Mouse (Mus musculus) cerebellum, adult 2 months (tissue): ENCODE measurements around the gene Sdhaf1.

Source experiments
- CTCF ChIP-seq: fragments of 200-500 bp; IDR thresholded peaks from 2 replicates; pipeline ENCODE4 v1.5.1; 2011; ENCODE audit warnings: low read depth, mild to moderate bottlenecking, control low read depth, low read length, moderate library complexity, borderline replicate concordance; ENCODE audit not compliant: insufficient read depth
- POLR2A ChIP-seq: fragments of 200-500 bp; IDR thresholded peaks from 2 replicates; pipeline ENCODE4 v1.6.1; 2011; ENCODE audit warnings: low read length, control low read depth, borderline replicate concordance; ENCODE audit not compliant: insufficient read depth

GRCm38 (mm10) chr7:30281522-30281921, 42.2 kb downstream of the Sdhaf1 start:
- no peak for TF ChIP-seq CTCF
- TF ChIP-seq POLR2A, result no peak
